Mouse (Mus musculus) spleen, adult 2 months (tissue): ENCODE results near the gene Hsf5. TPM values are rescaled to one million over a fixed set of nuclear protein-coding genes. Genes with fewer than 3 reads are reported as not detected.

Experiments
- DNase-seq, 2 experiments: peaks; one replicate each; pipeline versions ENCODE4 v3.0.0 to v3.0.0-alpha.2; 2012 to 2021; ENCODE audit warnings: low spot score in 2 of 2, low read depth in 1 of 2
- H3K27ac ChIP-seq: fragments of 200-500 bp; 2 replicates; pipeline ENCODE4 v1.5.1; 2012; ENCODE audit warnings: low read length, inconsistent platforms; ENCODE audit not compliant: insufficient read depth
- H3K27me3 ChIP-seq: fragments of 200-500 bp; 2 replicates; pipeline ENCODE4 v1.6.1; 2012; ENCODE audit warnings: mild to moderate bottlenecking, moderate library complexity, low read length, inconsistent platforms; ENCODE audit not compliant: control insufficient read depth, insufficient read depth
- H3K36me3 ChIP-seq: fragments of 200-500 bp; 2 replicates; pipeline ENCODE4 v1.6.1; 2012; ENCODE audit warnings: mild to moderate bottlenecking, low read length, inconsistent platforms; ENCODE audit not compliant: control insufficient read depth, insufficient read depth
- H3K4me1 ChIP-seq: fragments of 200-500 bp; 2 replicates; pipeline ENCODE4 v1.6.1; 2011; ENCODE audit warnings: inconsistent platforms; ENCODE audit not compliant: control insufficient read depth, insufficient read depth, insufficient read length
- H3K4me3 ChIP-seq: fragments of 200-500 bp; 2 replicates; pipeline ENCODE4 v1.5.1; 2011; ENCODE audit warnings: mild to moderate bottlenecking, inconsistent platforms; ENCODE audit not compliant: insufficient read depth, insufficient read length; ENCODE audit errors: extremely low read depth
- CTCF ChIP-seq: fragments of 200-500 bp; IDR thresholded peaks from 2 replicates; pipeline ENCODE4 v1.5.1; 2011; ENCODE audit warnings: mild to moderate bottlenecking, inconsistent platforms; ENCODE audit not compliant: insufficient read depth, insufficient read length, insufficient replicate concordance; ENCODE audit errors: extremely low read depth
- POLR2A ChIP-seq: fragments of 200-500 bp; IDR thresholded peaks from 2 replicates; pipeline ENCODE4 v1.6.1; 2011; ENCODE audit warnings: low read depth, low read length, inconsistent platforms
- WGBS: fragments of 180-500 bp; shearing (Covaris S2); methylation state at CpG from one replicate; pipeline ENCODE4 v1.1.7; 2018; 5-methylcytosine and 5-hydroxymethylcytosine counted together
- polyA plus RNA-seq: library from polyadenylated mRNA; depleted of rRNA; stranded (reverse); fragments of >200 nt; gene quantifications from 2 replicates; pipeline ENCODE4 v1.2.3, GENCODE M21; 2012

The Hsf5 gene
- polyA plus RNA-seq, 1 experiment, result 0.01 TPM

DNA sequence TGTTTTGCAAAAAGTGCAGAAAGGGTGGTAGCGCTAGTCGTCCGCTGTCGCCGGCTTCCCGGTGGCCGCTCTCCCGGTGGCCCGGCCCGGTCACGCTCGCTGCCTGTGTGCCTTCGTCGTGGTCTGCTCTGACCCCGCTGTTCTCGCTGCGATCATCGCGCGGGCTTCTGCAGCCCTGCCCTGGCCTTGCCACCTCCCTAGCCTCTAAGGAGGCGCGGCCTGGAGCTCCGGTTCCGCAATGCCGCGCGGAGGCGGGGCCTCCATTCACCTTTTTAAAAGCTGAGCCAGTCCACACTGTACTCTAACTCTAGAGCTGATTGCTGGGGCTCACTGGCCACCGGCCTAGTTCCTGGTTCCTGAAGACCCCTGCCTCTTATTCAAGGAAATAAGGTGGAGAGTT is 22.2 kb downstream of the Hsf5 start:
- WGBS, result 1% methylated on average over 29 of the region's 29 CpGs

DNA sequence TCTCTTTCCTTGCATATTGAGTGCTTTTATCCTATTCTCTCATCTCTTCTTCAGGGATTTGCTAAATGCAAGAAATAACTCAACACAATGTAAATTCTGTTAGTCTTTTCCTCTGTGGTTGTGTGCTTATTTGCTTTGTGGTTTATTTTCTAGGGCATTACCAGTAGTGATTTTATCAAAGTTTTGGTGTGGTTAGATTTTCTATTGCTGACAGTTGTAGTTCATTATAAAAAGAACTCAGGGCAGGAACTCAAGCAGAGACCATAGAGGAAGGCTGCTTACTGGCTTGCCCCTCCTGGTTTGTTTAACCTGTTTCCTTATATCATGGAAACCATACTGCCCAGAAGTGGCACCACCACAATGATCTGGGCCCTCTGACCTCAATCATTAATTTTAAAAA is 25.9 kb downstream of the Hsf5 start:
- H3K4me3 ChIP-seq, result no peak overlapping the region
- no peaks in the 10 kb centered on the region for H3K36me3 ChIP-seq
- DNase-seq, result no peak
- H3K4me1 ChIP-seq, result peaks cover 5% of the 10 kb centered on the region
- no peak overlapping the region for H3K27ac ChIP-seq
- H3K27me3 ChIP-seq, result no peaks in the 10 kb centered on the region
- no peak for TF ChIP-seq CTCF
- no peak for TF ChIP-seq POLR2A

More for the DNA sequence above, 22.2 kb downstream of the Hsf5 start:
- Histone ChIP-seq H3K27me3 (no peaks in the 10 kb centered on the region), H3K4me1 (peaks cover 5% of the 10 kb centered on the region), H3K4me3 (peak overlapping the region; percentile 61), H3K36me3 (no peaks in the 10 kb centered on the region), H3K27ac (peak overlapping the region; percentile 47; the same call in 1 of the 2 replicates)
- TF ChIP-seq POLR2A, result peak; percentile 26; the same call in 1 of the 2 replicates
- no peak for TF ChIP-seq CTCF
- peak in 1 of 2 experiments; percentile 43 for DNase-seq

DNA sequence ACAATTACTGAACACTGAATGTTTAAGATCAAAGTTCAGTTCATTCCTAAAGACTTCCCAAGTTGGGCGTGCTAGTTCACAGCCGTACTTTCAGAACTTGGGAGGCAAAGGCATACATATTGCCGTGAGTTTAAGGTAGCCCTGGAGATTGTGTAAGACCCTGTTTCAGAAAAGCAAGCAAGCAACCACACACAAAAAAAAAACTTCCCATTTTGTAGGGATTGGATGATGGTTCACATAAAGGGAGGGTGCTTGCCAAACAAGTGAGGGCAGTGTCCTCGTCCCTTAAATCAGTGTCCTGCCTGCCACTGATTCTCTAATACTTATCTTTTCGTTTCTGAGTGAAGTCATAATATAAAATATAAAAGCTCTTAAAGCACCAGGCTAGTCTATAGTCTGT is 37.7 kb downstream of the Hsf5 start:
- Histone ChIP-seq H3K4me3 (no peak overlapping the region), H3K36me3 (no peaks in the 10 kb centered on the region), H3K4me1 (no peaks in the 10 kb centered on the region), H3K27ac (no peak overlapping the region), H3K27me3 (no peaks in the 10 kb centered on the region)
- DNase-seq, result no peak
- 72% methylated on average over 5 of the region's 5 CpGs for WGBS
- TF ChIP-seq CTCF (no peak), POLR2A (no peak)

DNA sequence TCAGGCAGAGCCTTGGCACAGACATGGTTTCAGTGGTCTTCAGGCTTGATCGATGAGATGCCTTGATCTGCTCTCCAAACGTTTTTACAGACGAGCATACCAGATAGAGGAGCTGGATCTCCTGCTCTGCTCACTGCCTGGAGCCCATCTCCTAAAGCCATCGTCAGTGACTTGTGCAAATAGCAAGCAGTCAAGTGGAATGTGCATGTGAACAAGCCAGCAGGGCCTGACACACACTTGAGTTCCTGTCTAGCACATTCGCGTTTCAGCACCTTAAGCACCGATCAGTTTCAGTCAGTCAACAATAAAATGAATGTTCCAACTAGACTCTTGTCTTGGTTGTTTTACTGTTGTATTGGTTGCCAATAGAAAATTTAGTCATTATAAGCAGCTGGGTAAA is 42.3 kb downstream of the Hsf5 start:
- WGBS, result 80% methylated on average over 7 of the region's 7 CpGs
- no peak for DNase-seq
- peaks cover 1% of the 10 kb centered on the region; the same call in 1 of the 2 replicates for H3K27me3 ChIP-seq
- no peak overlapping the region for H3K4me3 ChIP-seq
- TF ChIP-seq POLR2A (no peak), CTCF (no peak)
- no peaks in the 10 kb centered on the region for H3K4me1 ChIP-seq
- H3K36me3 ChIP-seq, result no peaks in the 10 kb centered on the region
- H3K27ac ChIP-seq, result no peak overlapping the region

DNA sequence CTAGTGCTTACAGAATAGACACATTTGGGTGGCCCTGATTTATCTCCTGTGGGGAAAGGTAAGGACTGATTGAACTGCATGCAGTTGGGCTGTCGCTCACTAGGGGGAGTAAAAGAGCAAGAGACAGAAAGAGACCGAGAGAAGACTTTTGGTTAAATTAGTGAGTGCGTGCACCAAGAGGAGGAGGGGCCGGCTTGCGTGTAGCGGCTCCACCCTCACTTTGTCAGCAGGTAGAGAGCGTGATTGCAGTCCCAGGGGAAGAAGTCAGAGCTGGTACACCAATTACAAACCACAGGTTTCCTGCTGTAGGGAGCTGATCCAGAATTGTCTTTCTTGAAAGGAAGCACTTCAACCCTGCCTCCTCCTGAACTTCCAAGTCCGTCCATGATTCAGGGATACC is 45.4 kb downstream of the Hsf5 start, which contains the start of gene Rnf43:
Gene Rnf43 (plus strand): TSS at position 316 of the 400 bp plus-strand sequence.
- peak within 1 kb of the TSS; percentile 43 for H3K4me3 ChIP-seq
- peaks cover 1% of the 10 kb centered on the region; the same call in 1 of the 2 replicates for H3K27me3 ChIP-seq
- H3K36me3 ChIP-seq, result no peaks in the 10 kb centered on the region
- TF ChIP-seq CTCF, result peak; percentile 61; the same call in 1 of the 2 replicates
- no peak for TF ChIP-seq POLR2A
- no peaks in the 10 kb centered on the region for H3K4me1 ChIP-seq
- peak; percentile 85 to 87 for DNase-seq
- no peak within 1 kb of the TSS for H3K27ac ChIP-seq
- under 1% methylated on average over 8 of the region's 8 CpGs for WGBS

DNA sequence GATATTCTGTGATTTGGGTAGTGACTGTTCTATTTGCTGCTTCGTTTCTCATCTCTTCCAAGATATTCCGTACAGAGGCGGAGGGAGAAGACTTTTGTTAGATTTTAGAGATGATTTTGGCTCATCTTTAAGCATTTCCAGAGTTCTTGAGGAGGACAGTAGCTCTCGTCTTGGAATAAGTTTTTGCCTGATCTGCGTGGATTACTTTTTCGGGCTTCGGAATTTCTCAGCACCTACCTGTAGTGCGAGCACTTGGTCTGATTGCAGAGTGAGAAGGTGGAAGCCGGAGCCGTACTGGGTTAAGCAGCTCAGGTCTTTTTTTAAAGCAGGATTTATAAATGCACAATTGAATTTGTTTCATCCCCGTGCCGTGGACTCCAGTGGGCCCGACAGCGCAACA is 45.9 kb downstream of the Hsf5 start:
- Histone ChIP-seq H3K4me1 (no peaks in the 10 kb centered on the region), H3K4me3 (peak overlapping the region; percentile 43), H3K27me3 (peaks cover 1% of the 10 kb centered on the region; the same call in 1 of the 2 replicates), H3K27ac (no peak overlapping the region), H3K36me3 (no peaks in the 10 kb centered on the region)
- 15% methylated on average over 14 of the region's 14 CpGs for WGBS
- TF ChIP-seq CTCF (no peak), POLR2A (no peak)
- no peak for DNase-seq

DNA sequence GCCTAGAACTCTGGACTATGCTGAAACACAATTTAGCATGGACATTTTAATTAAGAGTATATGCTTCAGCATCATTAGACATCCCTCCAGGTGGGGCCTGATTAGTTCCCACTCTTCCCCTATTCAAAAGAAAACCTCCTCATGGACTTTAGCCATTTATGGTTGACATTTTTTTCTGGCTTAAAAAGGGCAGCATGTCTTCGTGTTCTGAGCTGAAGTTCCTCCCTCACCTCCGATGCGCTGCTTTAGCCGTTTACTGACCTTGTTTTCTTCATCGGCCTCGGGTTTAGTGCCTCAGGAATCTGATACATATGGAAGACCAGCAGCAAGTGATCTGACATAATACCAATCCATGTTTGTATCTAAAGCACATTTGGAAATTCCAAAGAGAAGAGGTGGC is 47.0 kb downstream of the Hsf5 start:
- H3K36me3 ChIP-seq, result no peaks in the 10 kb centered on the region
- WGBS, result 91% methylated on average over 6 of the region's 6 CpGs

More for the DNA sequence above, 47.0 kb downstream of the Hsf5 start:
- H3K4me1 ChIP-seq, result no peaks in the 10 kb centered on the region
- no peak overlapping the region for H3K27ac ChIP-seq
- H3K27me3 ChIP-seq, result peaks cover 1% of the 10 kb centered on the region; the same call in 1 of the 2 replicates
- no peak for TF ChIP-seq POLR2A
- TF ChIP-seq CTCF, result no peak
- H3K4me3 ChIP-seq, result no peak overlapping the region
- DNase-seq, result no peak
